Mouse (Mus musculus) embryonic facial prominence, embryonic 10.5 days (tissue): ENCODE results near the gene Chl1. TPM values are rescaled to one million over a fixed set of nuclear protein-coding genes. Genes with fewer than 3 reads are reported as not detected.
A peak's percentile ranks its signal among the peaks of the same experiment; 100 is the strongest.

Experiments
- DNase-seq: peaks from one replicate; pipeline ENCODE4 v3.0.0-alpha.2; 2017; ENCODE audit warnings: low spot score
- H3K27ac ChIP-seq: fragments of 300-500 bp; sonication (generic); replicated peaks from 2 replicates; pipeline ENCODE4 v1.5.1; 2016; ENCODE audit warnings: mild to moderate bottlenecking
- H3K27me3 ChIP-seq: fragments of 300-500 bp; sonication (generic); replicated peaks from 2 replicates; pipeline ENCODE4 v1.6.1; 2016; ENCODE audit warnings: low read depth, mild to moderate bottlenecking; ENCODE audit not compliant: poor library complexity, severe bottlenecking
- H3K36me3 ChIP-seq: fragments of 300-500 bp; sonication (generic); replicated peaks from 2 replicates; pipeline ENCODE4 v1.6.1; 2016; ENCODE audit warnings: mild to moderate bottlenecking, moderate library complexity
- H3K4me1 ChIP-seq: fragments of 300-500 bp; sonication (generic); 2 replicates; pipeline ENCODE4 v1.6.1; 2016
- H3K4me3 ChIP-seq: fragments of 300-500 bp; sonication (generic); 2 replicates; pipeline ENCODE4 v1.5.1; 2016; ENCODE audit warnings: mild to moderate bottlenecking, moderate library complexity
- H3K9me3 ChIP-seq: fragments of 300-500 bp; sonication (generic); 2 replicates; pipeline ENCODE4 v1.6.1; 2016; ENCODE audit warnings: mild to moderate bottlenecking
- WGBS: fragments of 180-500 bp; shearing (Covaris S2); methylation state at CpG from one replicate; pipeline ENCODE4 v1.1.7; 2016; 5-methylcytosine and 5-hydroxymethylcytosine counted together
- polyA plus RNA-seq: library from polyadenylated mRNA; unstranded; fragments of >200 nt; fragmentation: Nextera tagmentation; extraction: Ambion mirVana; gene quantifications from 2 replicates; pipeline ENCODE4 v1.2.1, GENCODE M21; 2016

Gene Chl1
- polyA plus RNA-seq = 1.2 and 1.3 TPM in 2 replicates

GRCm38 (mm10) chr6:103510392-103511289, at the start of gene Chl1:
Gene Chl1 (plus strand): TSS chr6:103510586.
- peaks cover 22% of the 10 kb centered on the region for H3K4me1 ChIP-seq
- no peak within 1 kb of the TSS for H3K27ac ChIP-seq
- 4% methylated on average over 25 of the region's 25 CpGs for WGBS
- peak within 1 kb of the TSS; percentile 57 for H3K4me3 ChIP-seq
- H3K9me3 ChIP-seq = no peaks in the 10 kb centered on the region
- no peaks in the 10 kb centered on the region for H3K36me3 ChIP-seq
- peaks cover 60% of the 10 kb centered on the region for H3K27me3 ChIP-seq
- DNase-seq = peak; percentile 38

- no peaks in the 10 kb centered on the region for H3K4me1 ChIP-seq
- no peaks in the 10 kb centered on the region for H3K9me3 ChIP-seq
- H3K27ac ChIP-seq = no peak overlapping the region
- no peak for DNase-seq
- H3K36me3 ChIP-seq = no peaks in the 10 kb centered on the region
- H3K27me3 ChIP-seq = no peaks in the 10 kb centered on the region
- WGBS = 81% methylated on average over 5 of the region's 5 CpGs
- H3K4me3 ChIP-seq = no peak overlapping the region
Observed at GRCm38 (mm10) chr6:103465479-103466080, 44.8 kb upstream of the Chl1 start.

- no peak for DNase-seq
- Histone ChIP-seq H3K4me3 (no peak overlapping the region), H3K9me3 (no peaks in the 10 kb centered on the region), H3K4me1 (no peaks in the 10 kb centered on the region), H3K36me3 (no peaks in the 10 kb centered on the region), H3K27me3 (no peaks in the 10 kb centered on the region), H3K27ac (no peak overlapping the region)
- WGBS = 73% methylated on average over 5 of the region's 5 CpGs
Observed at GRCm38 (mm10) chr6:103473316-103473715, 37.1 kb upstream of the Chl1 start.

- WGBS = 65% methylated on average over 1 of the region's 1 CpGs
- Histone ChIP-seq H3K4me1 (no peaks in the 10 kb centered on the region), H3K9me3 (no peaks in the 10 kb centered on the region), H3K27me3 (no peaks in the 10 kb centered on the region), H3K27ac (no peak overlapping the region), H3K4me3 (no peak overlapping the region), H3K36me3 (no peaks in the 10 kb centered on the region)
- no peak for DNase-seq
Observed at GRCm38 (mm10) chr6:103487199-103487598, 23.2 kb upstream of the Chl1 start.

- H3K9me3 ChIP-seq = no peaks in the 10 kb centered on the region
- H3K27me3 ChIP-seq = no peaks in the 10 kb centered on the region
- no peak overlapping the region for H3K4me3 ChIP-seq
- no peak overlapping the region for H3K27ac ChIP-seq
- WGBS = 79% methylated on average over 4 of the region's 4 CpGs
- no peaks in the 10 kb centered on the region for H3K36me3 ChIP-seq
- no peak for DNase-seq
- H3K4me1 ChIP-seq = no peaks in the 10 kb centered on the region
Observed at GRCm38 (mm10) chr6:103498404-103498803, 12.0 kb upstream of the Chl1 start.

GRCm38 (mm10) chr6:103504065-103504464, 6.3 kb upstream of the Chl1 start:
- DNase-seq = no peak
- Histone ChIP-seq H3K27ac (no peak overlapping the region), H3K9me3 (no peaks in the 10 kb centered on the region), H3K4me1 (no peaks in the 10 kb centered on the region), H3K27me3 (peaks cover 10% of the 10 kb centered on the region; the same call in 1 of the 2 replicates), H3K4me3 (no peak overlapping the region), H3K36me3 (no peaks in the 10 kb centered on the region)
- WGBS = 68% methylated on average over 3 of the region's 3 CpGs

GRCm38 (mm10) chr6:103507751-103508575, 2.4 kb upstream of the Chl1 start:
- no peaks in the 10 kb centered on the region for H3K36me3 ChIP-seq
- H3K9me3 ChIP-seq = no peaks in the 10 kb centered on the region
- no peak overlapping the region for H3K27ac ChIP-seq
- no peak for DNase-seq
- 72% methylated on average over 3 of the region's 3 CpGs for WGBS
- peaks cover 49% of the 10 kb centered on the region for H3K27me3 ChIP-seq
- H3K4me1 ChIP-seq = peaks cover 22% of the 10 kb centered on the region
- H3K4me3 ChIP-seq = no peak overlapping the region

- Histone ChIP-seq H3K27ac (no peak overlapping the region), H3K4me3 (no peak overlapping the region), H3K4me1 (peaks cover 22% of the 10 kb centered on the region), H3K9me3 (no peaks in the 10 kb centered on the region), H3K27me3 (peaks cover 60% of the 10 kb centered on the region), H3K36me3 (no peaks in the 10 kb centered on the region)
- 70% methylated on average over 4 of the region's 4 CpGs for WGBS
- DNase-seq = no peak
Observed at GRCm38 (mm10) chr6:103509596-103509995, 790 bp upstream of the Chl1 start.

- H3K4me1 ChIP-seq = peaks cover 22% of the 10 kb centered on the region
- no peak overlapping the region; the same call in 1 of the 2 replicates for H3K27ac ChIP-seq
- H3K4me3 ChIP-seq = peak overlapping the region; percentile 57
- H3K27me3 ChIP-seq = peaks cover 60% of the 10 kb centered on the region
- 5% methylated on average over 18 of the region's 18 CpGs for WGBS
- H3K36me3 ChIP-seq = no peaks in the 10 kb centered on the region
- peak; percentile 17 for DNase-seq
- H3K9me3 ChIP-seq = no peaks in the 10 kb centered on the region
Observed at GRCm38 (mm10) chr6:103511290-103511971, 1.0 kb downstream of the Chl1 start.

- Histone ChIP-seq H3K9me3 (no peaks in the 10 kb centered on the region), H3K4me1 (peaks cover 22% of the 10 kb centered on the region), H3K4me3 (peak overlapping the region; percentile 57), H3K36me3 (no peaks in the 10 kb centered on the region), H3K27me3 (peaks cover 60% of the 10 kb centered on the region), H3K27ac (no peak overlapping the region; the same call in 1 of the 2 replicates)
- peak; percentile 71 for DNase-seq
- under 1% methylated on average over 29 of the region's 29 CpGs for WGBS
Observed at GRCm38 (mm10) chr6:103511972-103512565, 1.7 kb downstream of the Chl1 start.

- 54% methylated on average over 6 of the region's 6 CpGs for WGBS
- no peak overlapping the region for H3K27ac ChIP-seq
- H3K9me3 ChIP-seq = no peaks in the 10 kb centered on the region
- no peaks in the 10 kb centered on the region for H3K36me3 ChIP-seq
- H3K4me3 ChIP-seq = no peak overlapping the region
- peaks cover 60% of the 10 kb centered on the region for H3K27me3 ChIP-seq
- peaks cover 22% of the 10 kb centered on the region for H3K4me1 ChIP-seq
- no peak for DNase-seq
Observed at GRCm38 (mm10) chr6:103512911-103513321, 2.5 kb downstream of the Chl1 start.
